In the genomic region with DNA sequence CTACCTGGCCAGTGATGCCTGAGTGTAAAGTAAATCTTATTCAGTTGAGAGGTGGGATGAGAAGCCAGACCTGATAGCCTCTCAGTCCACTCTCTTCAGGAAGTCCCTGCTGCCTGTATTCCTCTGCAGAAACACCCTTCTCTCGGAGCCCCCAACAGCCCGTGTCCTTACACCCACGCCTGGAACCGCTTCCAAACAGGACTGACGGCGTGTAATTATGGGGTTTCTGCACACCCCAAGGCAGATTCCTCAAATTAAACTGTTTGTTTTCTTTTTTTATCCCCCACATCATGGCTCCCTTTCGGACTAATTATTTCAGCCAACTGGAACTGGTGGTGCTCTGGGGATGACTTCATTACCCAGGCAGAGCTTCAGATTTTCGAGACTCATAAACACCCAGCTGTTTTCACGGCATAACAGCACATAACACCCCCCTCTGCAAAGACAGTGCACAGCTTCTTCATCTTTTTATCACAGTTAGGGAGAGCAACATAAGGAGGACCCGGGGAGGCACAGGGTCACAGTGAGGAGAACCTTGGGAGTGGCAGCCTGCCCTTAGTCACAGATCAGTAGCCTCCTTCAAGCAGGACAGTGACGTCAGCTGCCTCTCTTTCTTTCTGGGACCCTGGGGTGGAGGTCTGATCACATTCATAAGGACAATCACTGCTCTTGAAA, we compare ENCODE assay signal across 13 mouse cellular contexts.
A peak's percentile ranks its signal among the peaks of the same experiment; 100 is the strongest.
DNase-seq lines count a peak whose midpoint lies in the region; ATAC-seq and TF ChIP-seq lines count a peak whose summit lies in the region.
"Had no signal": no experiment of that assay in that cellular context is flagged by ENCODE, and none has a peak within 500 bp of the region (broad histone marks: within the 10 kb centered on the region; RNA-seq: fewer than 3 reads in every experiment).

No protein-coding gene starts in this region.

- intact Hi-C loops in gastrocnemius, adult 2 months (cut with DNase I), result loop anchor here (5.0 kb wide), 1 partner anchor 47 kb away; no protein-coding TSS in a partner anchor

- H3K9me3 ChIP-seq in limb, embryonic 15.5 days, result no peaks in the 10 kb centered on the region
- H3K9me3 ChIP-seq: heart, embryonic 15.5 days; midbrain, embryonic 13.5 days had no signal

- no peaks in the 10 kb centered on the region for H3K36me3 ChIP-seq in limb, embryonic 15.5 days
- H3K36me3 ChIP-seq: heart, embryonic 15.5 days; midbrain, embryonic 13.5 days had no signal

- H3K27me3 ChIP-seq in limb, embryonic 15.5 days, result no peaks in the 10 kb centered on the region
- H3K27me3 ChIP-seq: heart, embryonic 15.5 days; midbrain, embryonic 13.5 days had no signal

- H3K4me1 ChIP-seq in limb, embryonic 15.5 days, result peaks cover 9% of the 10 kb centered on the region
- H3K4me1 ChIP-seq: midbrain, embryonic 13.5 days had no signal

- TF ChIP-seq CTCF in gastrocnemius, adult 2 months (IDR thresholded peaks at IDR 0.05), result no peak

- peak overlapping the region; percentile 12; the same call in 1 of the 2 replicates for H3K27ac ChIP-seq in gastrocnemius, adult 2 months
- peak overlapping the region; percentile 11; the same call in 1 of the 2 replicates for H3K27ac ChIP-seq in limb, embryonic 15.5 days
- H3K27ac ChIP-seq: heart, embryonic 15.5 days; liver, embryonic 14.5 days; midbrain, embryonic 13.5 days had no signal

- peak overlapping the region; percentile 17; the same call in 1 of the 2 replicates for H3K4me3 ChIP-seq in gastrocnemius, adult 2 months
- H3K4me3 ChIP-seq in limb, embryonic 15.5 days, result no peak overlapping the region
- H3K4me3 ChIP-seq: heart, embryonic 15.5 days; midbrain, embryonic 13.5 days had no signal

- 33% methylated on average over 11 of the region's 11 CpGs for WGBS in limb, embryonic 15.5 days

- H3K9ac ChIP-seq in limb, embryonic 15.5 days, result no peak overlapping the region
- H3K9ac ChIP-seq: heart, embryonic 15.5 days; liver, embryonic 14.5 days; midbrain, embryonic 13.5 days had no signal

- H3K4me2 ChIP-seq in limb, embryonic 15.5 days, result no peak overlapping the region
- H3K4me2 ChIP-seq: heart, embryonic 15.5 days; midbrain, embryonic 13.5 days had no signal

- peak; percentile 36 for DNase-seq in gastrocnemius, adult 2 months
- DNase-seq in gastrocnemius, adult 8-10 months (ENCODE audit: low spot score in 2 of 2), result no peak
- DNase-seq in layer of hippocampus, adult 8-10 months (ENCODE audit: low spot score in 2 of 2), result peak; percentile 4 to 11
- DNase-seq in layer of hippocampus, postnatal 10 days (ENCODE audit: low spot score in 2 of 2), result no peak
- peak; percentile 68 for DNase-seq in brain, adult 2 months (ENCODE audit: low read depth, low spot score)
- DNase-seq: cerebellum, postnatal 14 days; thymus, adult 2 months had no signal

- no peak for ATAC-seq in limb, embryonic 15.5 days (ENCODE audit: insufficient number of reproducible peaks, low FRiP score, low TSS enrichment, low read depth)
- no peak for ATAC-seq in activated CD4-positive, CD25-positive, alpha-beta regulatory T cell, adult 4 months
- ATAC-seq: intestine, postnatal 0 days; midbrain, embryonic 13.5 days had no signal

Comparison
In these comparisons a context has a peak if more than half of its experiments do, and no peak if none do; other contexts are left out.
1. DNase-seq: peak in gastrocnemius, adult 2 months (single experiment), layer of hippocampus, adult 8-10 months (2 of 2) and brain, adult 2 months (single experiment); none in gastrocnemius, adult 8-10 months (0 of 2) and layer of hippocampus, postnatal 10 days (0 of 2).